Comparison of ENCODE assay signal across 19 mouse cellular contexts in genomic region chr5:107220936-107221335, GRCm38 (mm10).
DNase-seq lines count a peak whose midpoint lies in the region; ATAC-seq and TF ChIP-seq lines count a peak whose summit lies in the region.
"Had no signal": no experiment of that assay in that cellular context is flagged by ENCODE, and none has a peak within 500 bp of the region (broad histone marks: within the 10 kb centered on the region; RNA-seq: fewer than 3 reads in every experiment).

No protein-coding gene starts in this region.

- H3K4me1 ChIP-seq in bone marrow, adult 2 months (ENCODE audit: control insufficient read depth, insufficient read depth, low read length) = peaks cover 16% of the 10 kb centered on the region
- peaks cover 56% of the 10 kb centered on the region for H3K4me1 ChIP-seq in embryonic facial prominence, embryonic 14.5 days (ENCODE audit: control insufficient read depth, insufficient read depth, low read length)

- H3K9ac ChIP-seq in embryonic facial prominence, embryonic 14.5 days (ENCODE audit: low read depth, low read length) = no peak overlapping the region
- H3K9ac ChIP-seq: heart, embryonic 15.5 days; liver, embryonic 14.5 days; midbrain, embryonic 12.5 days had no signal

- no peak for ATAC-seq in embryonic facial prominence, embryonic 14.5 days (ENCODE audit: low read depth)
- ATAC-seq: forebrain, embryonic 14.5 days had no signal

- 76% methylated on average over 5 of the region's 5 CpGs for WGBS in bone marrow, adult 2 months
- 52% methylated on average over 5 of the region's 5 CpGs for WGBS in embryonic facial prominence, embryonic 14.5 days

- DNase-seq in cerebellum, adult 11 months = peak; percentile 26
- peak; percentile 66 to 67 for DNase-seq in cerebellum, postnatal 10 days
- DNase-seq in embryonic facial prominence, embryonic 14.5 days (ENCODE audit: low spot score) = no peak
- DNase-seq in thymus, postnatal 25 days = no peak
- no peak for DNase-seq in c-Kit-positive CD71-positive TER-119-positive erythroid progenitor cells, embryonic 14.5 days (ENCODE audit: low spot score)
- no peak for DNase-seq in urinary bladder, postnatal 4 days (ENCODE audit: low spot score in 2 of 2)
- DNase-seq: adrenal gland, postnatal 36 days; B cell, adult 2 months; gastrocnemius, postnatal 25 days; kidney, adult 18-20 months; left cerebral cortex, postnatal 4 days; thymus, postnatal 4 days had no signal

- H3K27me3 ChIP-seq in embryonic facial prominence, embryonic 14.5 days (replicated peaks; ENCODE audit: control insufficient read depth, insufficient read depth, low read length) = no peaks in the 10 kb centered on the region
- H3K27me3 ChIP-seq: heart, embryonic 15.5 days; midbrain, embryonic 12.5 days had no signal

- no peak overlapping the region for H3K4me3 ChIP-seq in bone marrow, adult 2 months (replicated peaks; ENCODE audit: control insufficient read depth, low read depth, low read length)
- H3K4me3 ChIP-seq in embryonic facial prominence, embryonic 14.5 days (ENCODE audit: low read depth, low read length) = no peak overlapping the region
- H3K4me3 ChIP-seq: heart, adult 2 months; heart, embryonic 15.5 days; midbrain, embryonic 12.5 days had no signal

- H3K36me3 ChIP-seq in embryonic facial prominence, embryonic 14.5 days (ENCODE audit: control insufficient read depth, insufficient read depth, low read length) = no peaks in the 10 kb centered on the region
- H3K36me3 ChIP-seq: heart, embryonic 15.5 days; midbrain, embryonic 12.5 days had no signal

- H3K4me2 ChIP-seq in embryonic facial prominence, embryonic 14.5 days (ENCODE audit: low read depth, low read length) = no peak overlapping the region
- H3K4me2 ChIP-seq: heart, embryonic 15.5 days; midbrain, embryonic 12.5 days had no signal

- no peaks in the 10 kb centered on the region for H3K9me3 ChIP-seq in embryonic facial prominence, embryonic 14.5 days (ENCODE audit: control insufficient read depth, low read length)
- H3K9me3 ChIP-seq: heart, embryonic 15.5 days; midbrain, embryonic 12.5 days had no signal

- TF ChIP-seq CTCF in bone marrow, adult 2 months (IDR thresholded peaks at IDR 0.05; ENCODE audit: control insufficient read depth, insufficient read depth, low read length) = no peak

- no peak for TF ChIP-seq POLR2A in bone marrow, adult 2 months (IDR thresholded peaks at IDR 0.05; ENCODE audit: borderline replicate concordance, control insufficient read depth, low read depth, low read length)

- H3K27ac ChIP-seq in bone marrow, adult 2 months (ENCODE audit: control insufficient read depth, insufficient read depth, low read depth, low read length, poor library complexity) = peak overlapping the region; percentile 45; the same call in 1 of the 2 replicates
- peak overlapping the region; percentile 46; the same call in 1 of the 2 replicates for H3K27ac ChIP-seq in embryonic facial prominence, embryonic 14.5 days (replicated peaks; ENCODE audit: low read depth, low read length)
- H3K27ac ChIP-seq: heart, adult 2 months; heart, embryonic 15.5 days; kidney, postnatal 0 days; liver, embryonic 14.5 days; midbrain, embryonic 12.5 days had no signal

Comparison
In these comparisons a context has a peak if more than half of its experiments do, and no peak if none do; other contexts are left out.
1. DNase-seq: peak in cerebellum, adult 11 months (single experiment) and cerebellum, postnatal 10 days (2 of 2); none in embryonic facial prominence, embryonic 14.5 days (single experiment), thymus, postnatal 25 days (single experiment), c-Kit-positive CD71-positive TER-119-positive erythroid progenitor cells, embryonic 14.5 days (single experiment) and urinary bladder, postnatal 4 days (0 of 2).